Mouse (Mus musculus) MEL (cell line): Measurements from ENCODE around the gene Kctd18. TPM values are rescaled to one million over a fixed set of nuclear protein-coding genes. Genes with fewer than 3 reads are reported as not detected.

Experiments
- DNase-seq: peaks from one replicate; pipeline ENCODE4 v3.0.0; 2011; ENCODE audit warnings: low read depth, low spot score
- H3K27ac ChIP-seq: 2 replicates; pipeline ENCODE4 v1.5.1; 2012; ENCODE audit warnings: low read depth, mild to moderate bottlenecking, control low read depth, low read length, moderate library complexity; ENCODE audit not compliant: control insufficient read depth
- H3K27me3 ChIP-seq, 2 experiments: fragments of 150-350 bp in 1 of 2; sonication (generic) in 1 of 2; 2 replicates each; pipeline ENCODE4 v1.6.1; 2012; ENCODE audit warnings: low read length in 2 of 2, mild to moderate bottlenecking in 2 of 2, improper control_type of control experiment in 1 of 2, moderate library complexity in 1 of 2; ENCODE audit not compliant: insufficient read depth in 2 of 2, control insufficient read depth in 1 of 2
- H3K36me3 ChIP-seq, 2 experiments: 2 replicates each; pipeline ENCODE4 v1.6.1; 2012 to 2014; ENCODE audit warnings: low read length in 2 of 2, improper control_type of control experiment in 1 of 2, inconsistent platforms in 1 of 2, mild to moderate bottlenecking in 1 of 2; ENCODE audit not compliant: insufficient read depth in 2 of 2, control insufficient read depth in 1 of 2
- H3K4me1 ChIP-seq, 2 experiments: fragments of 150-350 bp in 1 of 2; sonication (generic) in 1 of 2; 2 replicates each; pipeline ENCODE4 v1.6.1; 2012; ENCODE audit warnings: low read length in 2 of 2, improper control_type of control experiment in 1 of 2, mild to moderate bottlenecking in 1 of 2; ENCODE audit not compliant: insufficient read depth in 2 of 2, control insufficient read depth in 1 of 2
- H3K4me3 ChIP-seq, 2 experiments: fragments of 150-350 bp in 1 of 2; sonication (generic) in 1 of 2; 2 replicates each; pipeline ENCODE4 v1.5.1; 2012; ENCODE audit warnings: low read depth in 2 of 2, low read length in 2 of 2, mild to moderate bottlenecking in 2 of 2, moderate library complexity in 2 of 2, control low read depth in 1 of 2, improper control_type of control experiment in 1 of 2; ENCODE audit not compliant: control insufficient read depth in 1 of 2, insufficient read depth in 1 of 2
- H3K79me2 ChIP-seq: 2 replicates; pipeline ENCODE4 v1.6.1; 2012; ENCODE audit warnings: mild to moderate bottlenecking, low read length, moderate library complexity; ENCODE audit not compliant: control insufficient read depth, poor library complexity, insufficient read depth
- H3K9ac ChIP-seq: 2 replicates; pipeline ENCODE4 v1.6.1; 2012; ENCODE audit warnings: low read depth, mild to moderate bottlenecking, control low read depth, low read length, moderate library complexity; ENCODE audit not compliant: control insufficient read depth, poor library complexity, severe bottlenecking
- H3K9me3 ChIP-seq: fragments of 150-350 bp; sonication (generic); replicated peaks from 2 replicates; pipeline ENCODE4 v1.6.1; 2012; ENCODE audit warnings: mild to moderate bottlenecking, low read length, improper control_type of control experiment, moderate library complexity; ENCODE audit not compliant: insufficient read depth
- CHD1 ChIP-seq: IDR thresholded peaks from 2 replicates; pipeline ENCODE4 v1.6.1; 2012; ENCODE audit warnings: low read depth, mild to moderate bottlenecking, inconsistent platforms, low read length, improper control_type of control experiment
- E2F4 ChIP-seq: IDR thresholded peaks from 2 replicates; pipeline ENCODE4 v1.6.1; 2011; ENCODE audit warnings: low read depth, low read length, improper control_type of control experiment, borderline replicate concordance
- ELF1 ChIP-seq: IDR thresholded peaks from 2 replicates; pipeline ENCODE4 v1.6.1; 2014; ENCODE audit warnings: low read depth, mild to moderate bottlenecking, inconsistent platforms, low read length, improper control_type of control experiment, moderate library complexity
- JUND ChIP-seq: IDR thresholded peaks from 2 replicates; pipeline ENCODE4 v1.6.1; 2011; ENCODE audit warnings: low read depth, mild to moderate bottlenecking, improper control_type of control experiment, low read length
- MAFK ChIP-seq: IDR thresholded peaks from 2 replicates; pipeline ENCODE4 v1.6.1; 2011; ENCODE audit warnings: low read depth, mild to moderate bottlenecking, low read length, improper control_type of control experiment, borderline replicate concordance
- MEF2A ChIP-seq: IDR thresholded peaks from 2 replicates; pipeline ENCODE4 v1.6.1; 2014; ENCODE audit warnings: low read depth, mild to moderate bottlenecking, inconsistent platforms, low read length, improper control_type of control experiment; ENCODE audit not compliant: poor library complexity, insufficient replicate concordance, severe bottlenecking; ENCODE audit errors: extremely low read depth
- MXI1 ChIP-seq: IDR thresholded peaks from 2 replicates; pipeline ENCODE4 v1.6.1; 2011; ENCODE audit warnings: mild to moderate bottlenecking, low read depth, low read length, improper control_type of control experiment
- NELFE ChIP-seq: IDR thresholded peaks from 2 replicates; pipeline ENCODE4 v1.6.1; 2011; ENCODE audit warnings: low read depth, low read length, improper control_type of control experiment
- NRF1 ChIP-seq: IDR thresholded peaks from 2 replicates; pipeline ENCODE4 v1.6.1; 2014; ENCODE audit warnings: low read depth, mild to moderate bottlenecking, inconsistent platforms, low read length, improper control_type of control experiment, moderate library complexity; ENCODE audit not compliant: poor library complexity, insufficient read depth, severe bottlenecking
- RCOR1 ChIP-seq: IDR thresholded peaks from 2 replicates; pipeline ENCODE4 v1.6.1; 2012; ENCODE audit warnings: low read depth, mild to moderate bottlenecking, inconsistent platforms, low read length, improper control_type of control experiment
- SIN3A ChIP-seq: IDR thresholded peaks from 2 replicates; pipeline ENCODE4 v1.6.1; 2012; ENCODE audit warnings: low read length, improper control_type of control experiment, inconsistent platforms
- TAL1 ChIP-seq: IDR thresholded peaks from 2 replicates; pipeline ENCODE4 v1.6.1; 2012; ENCODE audit warnings: mild to moderate bottlenecking, inconsistent platforms, low read length, moderate library complexity, mixed read lengths
- TBP ChIP-seq: IDR thresholded peaks from 2 replicates; pipeline ENCODE4 v1.8.0; 2011; ENCODE audit warnings: low read depth, low read length, improper control_type of control experiment
- TCF12 ChIP-seq: IDR thresholded peaks from 2 replicates; pipeline ENCODE4 v1.6.1; 2014; ENCODE audit warnings: low read depth, mild to moderate bottlenecking, inconsistent platforms, low read length, improper control_type of control experiment, moderate library complexity
- USF1 ChIP-seq: IDR thresholded peaks from 2 replicates; pipeline ENCODE4 v1.6.1; 2014; ENCODE audit warnings: low read depth, mild to moderate bottlenecking, inconsistent platforms, low read length, improper control_type of control experiment, moderate library complexity
- USF2 ChIP-seq, 2 experiments: IDR thresholded peaks; 2 replicates each; pipeline ENCODE4 v1.6.1; 2011 to 2012; ENCODE audit warnings: improper control_type of control experiment in 2 of 2, low read length in 2 of 2, borderline replicate concordance in 1 of 2, inconsistent platforms in 1 of 2, low read depth in 1 of 2, mild to moderate bottlenecking in 1 of 2; ENCODE audit not compliant: insufficient read depth in 1 of 2
- ZC3H11A ChIP-seq: IDR thresholded peaks from 2 replicates; pipeline ENCODE4 v1.6.1; 2012; ENCODE audit warnings: low read depth, mild to moderate bottlenecking, inconsistent platforms, low read length, improper control_type of control experiment
- ZKSCAN1 ChIP-seq: IDR thresholded peaks from 2 replicates; pipeline ENCODE4 v1.6.1; 2012; ENCODE audit warnings: low read depth, mild to moderate bottlenecking, inconsistent platforms, low read length, improper control_type of control experiment, moderate library complexity
- ZNF384 ChIP-seq: IDR thresholded peaks from 2 replicates; pipeline ENCODE4 v1.6.1; 2012; ENCODE audit warnings: low read depth, mild to moderate bottlenecking, inconsistent platforms, low read length, improper control_type of control experiment
- polyA plus RNA-seq, 2 experiments: library from polyadenylated mRNA; stranded (reverse) in 1 of 2; unstranded in 1 of 2; fragments of >175 nt in 1 of 2; fragments of >200 nt in 1 of 2; gene quantifications; 2 replicates each; pipeline versions ENCODE4 v1.2.1 to v1.2.4; 2012; ENCODE audit warnings: low replicate concordance in 2 of 2, low read depth in 1 of 2; ENCODE audit not compliant: insufficient read length in 2 of 2, insufficient read depth in 1 of 2, missing spikeins in 1 of 2
- total RNA-seq: library from RNA; depleted of rRNA; stranded (reverse); fragments of 300-350 nt; gene quantifications from 2 replicates; pipeline ENCODE4 v1.2.3, GENCODE M21; 2012

Gene Kctd18
- total and polyA plus RNA-seq, 3 experiments = 11.1 to 12.6 TPM; not detected in 1

DNA sequence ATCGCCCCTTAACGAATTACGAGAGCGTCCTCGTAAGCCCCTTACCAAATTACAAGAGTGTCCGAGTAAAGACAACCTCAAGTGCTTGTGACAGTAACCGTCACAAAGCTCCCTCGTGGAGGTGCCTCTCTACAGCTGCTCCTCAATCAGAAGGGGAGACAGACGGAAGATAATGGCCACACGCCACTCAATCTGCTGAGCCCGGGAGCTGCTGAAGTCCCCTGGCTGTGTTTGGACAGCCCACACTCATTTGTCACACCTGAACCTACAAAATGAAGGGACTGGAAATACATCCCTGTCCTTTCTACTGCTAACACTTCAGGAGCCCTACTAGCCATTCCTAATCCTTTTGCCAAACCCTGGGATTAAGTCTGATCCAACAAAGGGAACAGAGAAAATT is 77.0 kb downstream of the Kctd18 start:
- Histone ChIP-seq H3K9ac (no peak overlapping the region), H3K27me3 (no peaks in the 10 kb centered on the region), H3K79me2 (no peaks in the 10 kb centered on the region), H3K27ac (no peak overlapping the region), H3K4me1 (no peaks in the 10 kb centered on the region), H3K36me3 (no peaks in the 10 kb centered on the region), H3K9me3 (no peaks in the 10 kb centered on the region), H3K4me3 (no peak overlapping the region)
- TF ChIP-seq NRF1 = no peak
- no peak for TF ChIP-seq MEF2A
- no peak for TF ChIP-seq E2F4
- no peak for TF ChIP-seq MAFK
- TF ChIP-seq ZNF384 = no peak
- no peak for TF ChIP-seq ZKSCAN1
- TF ChIP-seq ZC3H11A = no peak
- no peak for TF ChIP-seq RCOR1
- no peak for TF ChIP-seq SIN3A
- TF ChIP-seq TCF12 = no peak
- TF ChIP-seq TBP = no peak
- no peak for TF ChIP-seq USF1
- no peak for TF ChIP-seq MXI1
- no peak for TF ChIP-seq USF2 (IDR thresholded peaks at IDR 0.05; ENCODE audit: borderline replicate concordance in 1 of 2, insufficient read depth in 1 of 2, low read depth in 1 of 2, low read length in 2 of 2)
- no peak for DNase-seq

DNA sequence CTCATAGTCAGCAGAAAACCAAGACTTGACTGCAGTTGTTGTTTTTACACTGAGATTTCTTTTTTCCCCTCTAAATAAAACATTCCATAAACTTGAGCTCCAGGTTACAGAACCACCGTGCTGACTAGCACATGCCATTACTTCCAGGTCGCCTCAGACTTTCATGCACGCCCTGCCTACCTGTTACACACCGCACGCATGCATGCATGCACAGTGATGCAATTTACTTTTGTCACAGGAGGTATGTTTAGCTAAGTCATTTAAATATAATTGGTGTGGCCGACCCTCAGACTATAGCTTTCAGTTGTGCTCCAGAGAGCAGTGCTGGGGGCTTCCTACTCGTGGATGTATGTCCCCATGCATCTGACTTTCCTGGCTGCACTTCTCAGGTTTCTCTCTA is 77.7 kb downstream of the Kctd18 start:
- no peak for TF ChIP-seq TAL1
- TF ChIP-seq SIN3A = no peak
- no peak for TF ChIP-seq CHD1
- no peak for TF ChIP-seq JUND
- TF ChIP-seq NELFE = no peak
- no peak for TF ChIP-seq ELF1
- TF ChIP-seq ZKSCAN1 = no peak
- Histone ChIP-seq H3K9ac (no peak overlapping the region), H3K36me3 (no peaks in the 10 kb centered on the region), H3K4me1 (no peaks in the 10 kb centered on the region), H3K27me3 (no peaks in the 10 kb centered on the region), H3K9me3 (no peaks in the 10 kb centered on the region), H3K27ac (no peak overlapping the region), H3K79me2 (no peaks in the 10 kb centered on the region), H3K4me3 (no peak overlapping the region)
- no peak for DNase-seq
